Mouse (Mus musculus) liver, embryonic 14.5 days (tissue): Measurements from ENCODE around the gene Gm37240.

ENCODE experiments used
- CTCF ChIP-seq: IDR thresholded peaks from 2 replicates; pipeline ENCODE4 v1.5.1; 2016; ENCODE audit warnings: antibody characterized with exemption, low read depth, control low read depth
- EP300 ChIP-seq: IDR thresholded peaks from 2 replicates; pipeline ENCODE4 v1.6.1; 2016; ENCODE audit warnings: antibody characterized with exemption, low read depth

DNA sequence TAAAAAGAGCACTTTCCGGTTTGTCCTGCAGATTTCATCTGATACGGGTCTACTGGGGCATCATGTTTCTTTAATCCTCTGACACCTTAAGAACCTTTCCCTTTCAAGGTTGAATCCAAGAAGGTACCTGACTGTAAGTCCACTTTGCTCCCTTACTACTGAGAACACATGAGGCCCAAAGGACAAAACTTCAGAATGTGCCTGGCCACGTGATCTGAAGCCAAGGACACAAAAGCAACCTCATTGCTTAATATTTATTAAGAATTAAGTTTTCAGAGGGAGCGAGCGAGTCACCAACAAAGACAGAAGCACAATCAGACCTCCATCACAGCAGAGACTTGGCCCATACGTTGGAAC is 1112.3 kb downstream of the Gm37240 start:
- TF ChIP-seq CTCF (no peak), EP300 (no peak)
